Mouse (Mus musculus) hindbrain, embryonic 12.5 days (tissue): ENCODE data around the gene Rhbg. TPM values are rescaled to one million over a fixed set of nuclear protein-coding genes. Genes with fewer than 3 reads are reported as not detected.

Source experiments
- ATAC-seq: fragments of 200-750 bp; cut with Nextera tagmentation; 2 replicates; pipeline ENCODE4 v1.8.0; 2017; ENCODE audit warnings: moderate TSS enrichment; ENCODE audit not compliant: low FRiP score
- H3K27ac ChIP-seq: fragments of 300-500 bp; sonication (generic); 2 replicates; pipeline ENCODE4 v1.5.1; 2016; ENCODE audit warnings: mild to moderate bottlenecking
- H3K27me3 ChIP-seq: fragments of 300-500 bp; sonication (generic); 2 replicates; pipeline ENCODE4 v1.6.1; 2016; ENCODE audit warnings: mild to moderate bottlenecking
- H3K36me3 ChIP-seq: fragments of 300-500 bp; sonication (generic); 2 replicates; pipeline ENCODE4 v1.6.1; 2016; ENCODE audit warnings: mild to moderate bottlenecking
- H3K4me1 ChIP-seq: fragments of 300-500 bp; sonication (generic); 2 replicates; pipeline ENCODE4 v1.6.1; 2016
- H3K4me2 ChIP-seq: fragments of 300-500 bp; sonication (generic); replicated peaks from 2 replicates; pipeline ENCODE4 v1.6.1; 2016; ENCODE audit warnings: mild to moderate bottlenecking
- H3K4me3 ChIP-seq: fragments of 300-500 bp; sonication (generic); 2 replicates; pipeline ENCODE4 v1.5.1; 2016; ENCODE audit warnings: mild to moderate bottlenecking
- H3K9ac ChIP-seq: fragments of 300-500 bp; sonication (generic); 2 replicates; pipeline ENCODE4 v1.6.1; 2016; ENCODE audit warnings: mild to moderate bottlenecking, moderate library complexity
- H3K9me3 ChIP-seq: fragments of 300-500 bp; sonication (generic); replicated peaks from 2 replicates; pipeline ENCODE4 v1.6.1; 2016; ENCODE audit warnings: mild to moderate bottlenecking
- WGBS: fragments of 180-500 bp; shearing (Covaris S2); methylation state at CpG from one replicate; pipeline ENCODE4 v1.1.7; 2016; 5-methylcytosine and 5-hydroxymethylcytosine counted together
- polyA plus RNA-seq: library from polyadenylated mRNA; unstranded; fragments of >200 nt; fragmentation: Nextera tagmentation; extraction: Ambion mirVana; gene quantifications from 2 replicates; pipeline ENCODE4 v1.2.1, GENCODE M21; 2016

The Rhbg gene
- polyA plus RNA-seq, 1 experiment from 2014 or later = 0.23 TPM

- ATAC-seq = no peak
These were observed 20.5 kb downstream of the Rhbg start for GRCm38 (mm10) chr3:88234041-88234440.

GRCm38 (mm10) chr3:88232851-88233649, 21.5 kb downstream of the Rhbg start:
- peak overlapping the region; percentile 97 for H3K27ac ChIP-seq
- no peak overlapping the region for H3K4me3 ChIP-seq
- H3K4me2 ChIP-seq = no peak overlapping the region
- peaks cover 19% of the 10 kb centered on the region for H3K36me3 ChIP-seq
- H3K4me1 ChIP-seq = peaks cover 87% of the 10 kb centered on the region
- no peak overlapping the region for H3K9ac ChIP-seq
- 27% methylated on average over 7 of the region's 7 CpGs for WGBS
- no peaks in the 10 kb centered on the region for H3K9me3 ChIP-seq
- no peak for ATAC-seq
- peaks cover 13% of the 10 kb centered on the region; the same call in 1 of the 2 replicates for H3K27me3 ChIP-seq

More at GRCm38 (mm10) chr3:88234041-88234440, 20.5 kb downstream of the Rhbg start:
- Histone ChIP-seq H3K27ac (peak overlapping the region; percentile 97), H3K4me3 (no peak overlapping the region), H3K4me2 (no peak overlapping the region), H3K9ac (no peak overlapping the region), H3K27me3 (peaks cover 20% of the 10 kb centered on the region), H3K4me1 (peaks cover 87% of the 10 kb centered on the region), H3K9me3 (no peaks in the 10 kb centered on the region), H3K36me3 (peaks cover 10% of the 10 kb centered on the region; the same call in 1 of the 2 replicates)
- WGBS = 37% methylated on average over 8 of the region's 8 CpGs

- peak overlapping the region; percentile 97 for H3K27ac ChIP-seq
- no peak overlapping the region for H3K9ac ChIP-seq
These were observed 22.2 kb downstream of the Rhbg start for GRCm38 (mm10) chr3:88232301-88232702.

GRCm38 (mm10) chr3:88231061-88231641, 23.4 kb downstream of the Rhbg start:
- Histone ChIP-seq H3K4me2 (peak overlapping the region; percentile 15; the same call in 1 of the 2 replicates), H3K27ac (peak overlapping the region; percentile 97), H3K4me3 (no peak overlapping the region), H3K36me3 (peaks cover 26% of the 10 kb centered on the region), H3K9ac (0 out of 2 replicates have a peak overlapping the region, but pooled peaks have one; percentile 39), H3K27me3 (0 out of 2 replicates have a peak, but pooled peaks cover 6% of the 10 kb centered on the region), H3K4me1 (peaks cover 85% of the 10 kb centered on the region), H3K9me3 (no peaks in the 10 kb centered on the region)
- WGBS = 33% methylated on average over 1 of the region's 1 CpGs
- ATAC-seq = peak; percentile 83

More at GRCm38 (mm10) chr3:88232301-88232702, 22.2 kb downstream of the Rhbg start:
- Histone ChIP-seq H3K36me3 (peaks cover 19% of the 10 kb centered on the region), H3K4me3 (no peak overlapping the region), H3K27me3 (0 out of 2 replicates have a peak, but pooled peaks cover 6% of the 10 kb centered on the region), H3K9me3 (no peaks in the 10 kb centered on the region), H3K4me2 (0 out of 2 replicates have a peak overlapping the region, but pooled peaks have one; percentile 18), H3K4me1 (peaks cover 87% of the 10 kb centered on the region)
- 43% methylated on average over 7 of the region's 7 CpGs for WGBS
- peak; percentile 58 for ATAC-seq

GRCm38 (mm10) chr3:88230262-88231047, 24.1 kb downstream of the Rhbg start:
- Histone ChIP-seq H3K4me1 (peaks cover 85% of the 10 kb centered on the region), H3K9me3 (no peaks in the 10 kb centered on the region), H3K27me3 (0 out of 2 replicates have a peak, but pooled peaks cover 6% of the 10 kb centered on the region), H3K9ac (0 out of 2 replicates have a peak overlapping the region, but pooled peaks have one; percentile 39), H3K36me3 (peaks cover 33% of the 10 kb centered on the region), H3K4me3 (no peak overlapping the region), H3K27ac (peak overlapping the region; percentile 97), H3K4me2 (0 out of 2 replicates have a peak overlapping the region, but pooled peaks have one; percentile 15)
- 38% methylated on average over 17 of the region's 17 CpGs for WGBS
- ATAC-seq = peak; percentile 15

- Histone ChIP-seq H3K27me3 (0 out of 2 replicates have a peak, but pooled peaks cover 6% of the 10 kb centered on the region), H3K4me3 (no peak overlapping the region), H3K9ac (no peak overlapping the region), H3K4me2 (no peak overlapping the region), H3K9me3 (no peaks in the 10 kb centered on the region), H3K36me3 (peaks cover 43% of the 10 kb centered on the region), H3K4me1 (peaks cover 92% of the 10 kb centered on the region), H3K27ac (peak overlapping the region; percentile 97)
- WGBS = 76% methylated on average over 6 of the region's 6 CpGs
- no peak for ATAC-seq
These were observed 25.0 kb downstream of the Rhbg start for GRCm38 (mm10) chr3:88229526-88229925.

- Histone ChIP-seq H3K9me3 (no peaks in the 10 kb centered on the region), H3K27me3 (0 out of 2 replicates have a peak, but pooled peaks cover 5% of the 10 kb centered on the region), H3K36me3 (peaks cover 43% of the 10 kb centered on the region), H3K4me3 (no peak overlapping the region), H3K27ac (peak overlapping the region; percentile 97), H3K4me1 (peaks cover 93% of the 10 kb centered on the region), H3K9ac (0 out of 2 replicates have a peak overlapping the region, but pooled peaks have one; percentile 41), H3K4me2 (peak overlapping the region; percentile 22; the same call in 1 of the 2 replicates)
- no peak for ATAC-seq
- 58% methylated on average over 4 of the region's 4 CpGs for WGBS
These were observed 25.6 kb downstream of the Rhbg start for GRCm38 (mm10) chr3:88228906-88229305.

- no peaks in the 10 kb centered on the region for H3K9me3 ChIP-seq
- peaks cover 43% of the 10 kb centered on the region for H3K36me3 ChIP-seq
- H3K4me2 ChIP-seq = peak overlapping the region; percentile 22; the same call in 1 of the 2 replicates
- 0 out of 2 replicates have a peak, but pooled peaks cover 3% of the 10 kb centered on the region for H3K27me3 ChIP-seq
- H3K9ac ChIP-seq = peak overlapping the region; percentile 41; the same call in 1 of the 2 replicates
- peak overlapping the region; percentile 97 for H3K27ac ChIP-seq
- H3K4me3 ChIP-seq = no peak overlapping the region
- WGBS = 27% methylated on average over 6 of the region's 6 CpGs
- peaks cover 91% of the 10 kb centered on the region for H3K4me1 ChIP-seq
- peak; percentile 9; the same call in 1 of the 2 replicates for ATAC-seq
These were observed 26.5 kb downstream of the Rhbg start for GRCm38 (mm10) chr3:88227976-88228375.

- no peak for ATAC-seq
- Histone ChIP-seq H3K4me3 (no peak overlapping the region), H3K9me3 (no peaks in the 10 kb centered on the region), H3K27me3 (no peaks in the 10 kb centered on the region), H3K4me2 (no peak overlapping the region), H3K36me3 (peaks cover 43% of the 10 kb centered on the region), H3K9ac (no peak overlapping the region), H3K4me1 (peaks cover 91% of the 10 kb centered on the region), H3K27ac (peak overlapping the region; percentile 97)
- 23% methylated on average over 4 of the region's 4 CpGs for WGBS
These were observed 27.2 kb downstream of the Rhbg start for GRCm38 (mm10) chr3:88227260-88227659.

- 0 out of 2 replicates have a peak, but pooled peaks have one; percentile 8 for ATAC-seq
- no peak overlapping the region for H3K4me3 ChIP-seq
- peak overlapping the region; percentile 97 for H3K27ac ChIP-seq
- H3K27me3 ChIP-seq = peaks cover 4% of the 10 kb centered on the region
- H3K9ac ChIP-seq = peak overlapping the region; percentile 36; the same call in 1 of the 2 replicates
- no peak overlapping the region for H3K4me2 ChIP-seq
- 64% methylated on average over 10 of the region's 10 CpGs for WGBS
- peaks cover 43% of the 10 kb centered on the region for H3K36me3 ChIP-seq
- H3K4me1 ChIP-seq = peaks cover 89% of the 10 kb centered on the region
- no peaks in the 10 kb centered on the region for H3K9me3 ChIP-seq
These were observed 28.2 kb downstream of the Rhbg start for GRCm38 (mm10) chr3:88226101-88226845.

GRCm38 (mm10) chr3:88224929-88225328, 29.6 kb downstream of the Rhbg start:
- H3K9ac ChIP-seq = peak overlapping the region; percentile 40; the same call in 1 of the 2 replicates
- peaks cover 42% of the 10 kb centered on the region for H3K36me3 ChIP-seq
- H3K4me1 ChIP-seq = peaks cover 88% of the 10 kb centered on the region
- no peak overlapping the region for H3K4me2 ChIP-seq
- 65% methylated on average over 2 of the region's 2 CpGs for WGBS
- peak overlapping the region; percentile 97 for H3K27ac ChIP-seq
- ATAC-seq = no peak
- H3K9me3 ChIP-seq = no peaks in the 10 kb centered on the region
- H3K4me3 ChIP-seq = no peak overlapping the region
- peaks cover 13% of the 10 kb centered on the region for H3K27me3 ChIP-seq
